Mouse (Mus musculus) thymus, adult 2 months (tissue): ENCODE measurements around the gene Dad1.

Experiments
- CTCF ChIP-seq: fragments of 200-500 bp; IDR thresholded peaks from 2 replicates; pipeline ENCODE4 v1.5.1; 2012; ENCODE audit warnings: mild to moderate bottlenecking, control low read depth, low read length, moderate library complexity, borderline replicate concordance; ENCODE audit not compliant: control insufficient read depth, poor library complexity, insufficient read depth; ENCODE audit errors: extremely low read depth
- POLR2A ChIP-seq: fragments of 200-500 bp; IDR thresholded peaks from 2 replicates; pipeline ENCODE4 v1.6.1; 2012; ENCODE audit warnings: mild to moderate bottlenecking, low read length, control low read depth, moderate library complexity; ENCODE audit not compliant: control insufficient read depth, poor library complexity, insufficient read depth; ENCODE audit errors: extremely low read depth

DNA sequence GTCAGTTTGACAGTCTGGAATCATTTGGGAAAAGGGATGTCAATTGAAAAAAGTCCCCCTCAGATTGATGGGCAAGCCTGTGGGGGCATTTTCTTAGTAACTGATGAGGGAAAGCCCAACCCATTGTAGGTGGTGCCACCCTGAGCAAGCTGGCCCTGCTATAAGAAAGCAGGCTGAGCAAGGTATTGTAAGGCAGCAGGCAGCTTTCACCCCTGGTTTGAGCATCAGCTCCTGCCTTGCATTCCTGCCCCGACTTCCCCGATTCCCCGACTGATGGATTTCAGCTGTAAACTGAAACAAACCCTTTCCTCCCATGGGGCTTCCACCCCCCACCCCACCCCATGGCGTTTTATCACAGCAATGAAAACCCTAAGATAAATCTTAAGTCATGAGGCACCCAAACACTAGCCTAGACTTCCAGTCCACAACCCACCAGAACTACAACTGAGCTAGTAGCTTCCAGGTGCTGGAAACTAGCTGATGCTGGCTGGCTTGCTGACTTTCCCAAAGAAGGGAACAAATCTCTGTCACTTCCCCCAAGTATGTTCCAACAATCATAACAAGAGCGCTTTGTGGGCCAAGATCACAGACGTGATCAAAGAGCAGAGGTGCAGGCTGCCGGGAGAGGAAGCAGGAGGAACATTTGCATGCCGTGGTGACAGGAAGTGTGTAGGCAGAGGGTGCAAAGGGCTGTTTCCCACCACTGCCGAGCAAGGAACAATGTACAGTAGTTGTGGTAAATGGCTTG is 20.9 kb downstream of the Dad1 start:
- TF ChIP-seq CTCF (no peak), POLR2A (peak; percentile 33; the same call in 1 of the 2 replicates)
